Mouse (Mus musculus) embryonic facial prominence, embryonic 12.5 days (tissue): ENCODE measurements around the gene Agtr1b. TPM values are rescaled to one million over a fixed set of nuclear protein-coding genes. Genes with fewer than 3 reads are reported as not detected.

Source experiments
- ATAC-seq: fragments of 200-750 bp; cut with Nextera tagmentation; 2 replicates; pipeline ENCODE4 v1.8.0; 2017; ENCODE audit not compliant: insufficient number of reproducible peaks, insufficient read depth, low FRiP score, low TSS enrichment
- H3K27ac ChIP-seq: fragments of 300-500 bp; sonication (generic); 2 replicates; pipeline ENCODE4 v1.5.1; 2016; ENCODE audit warnings: mild to moderate bottlenecking
- H3K27me3 ChIP-seq: fragments of 300-500 bp; sonication (generic); 2 replicates; pipeline ENCODE4 v1.6.1; 2016; ENCODE audit warnings: mild to moderate bottlenecking, moderate library complexity
- H3K36me3 ChIP-seq: fragments of 300-500 bp; sonication (generic); 2 replicates; pipeline ENCODE4 v1.6.1; 2016; ENCODE audit warnings: mild to moderate bottlenecking
- H3K4me1 ChIP-seq: fragments of 300-500 bp; sonication (generic); 2 replicates; pipeline ENCODE4 v1.6.1; 2016
- H3K4me2 ChIP-seq: fragments of 300-500 bp; sonication (generic); replicated peaks from 2 replicates; pipeline ENCODE4 v1.6.1; 2016; ENCODE audit warnings: mild to moderate bottlenecking, moderate library complexity
- H3K4me3 ChIP-seq: fragments of 300-500 bp; sonication (generic); 2 replicates; pipeline ENCODE4 v1.5.1; 2016; ENCODE audit warnings: mild to moderate bottlenecking
- H3K9ac ChIP-seq: fragments of 300-500 bp; sonication (generic); 2 replicates; pipeline ENCODE4 v1.6.1; 2016; ENCODE audit warnings: mild to moderate bottlenecking, moderate library complexity
- H3K9me3 ChIP-seq: fragments of 300-500 bp; sonication (generic); 2 replicates; pipeline ENCODE4 v1.6.1; 2016; ENCODE audit warnings: mild to moderate bottlenecking, moderate library complexity
- WGBS: fragments of 180-500 bp; shearing (Covaris S2); methylation state at CpG from one replicate; pipeline ENCODE4 v1.1.7; 2016; 5-methylcytosine and 5-hydroxymethylcytosine counted together
- polyA plus RNA-seq: library from polyadenylated mRNA; unstranded; fragments of >200 nt; fragmentation: Nextera tagmentation; extraction: Ambion mirVana; gene quantifications from 2 replicates; pipeline ENCODE4 v1.2.1, GENCODE M21; 2016

Gene Agtr1b
- polyA plus RNA-seq, 1 experiment from 2014 or later: 0.12 TPM

DNA sequence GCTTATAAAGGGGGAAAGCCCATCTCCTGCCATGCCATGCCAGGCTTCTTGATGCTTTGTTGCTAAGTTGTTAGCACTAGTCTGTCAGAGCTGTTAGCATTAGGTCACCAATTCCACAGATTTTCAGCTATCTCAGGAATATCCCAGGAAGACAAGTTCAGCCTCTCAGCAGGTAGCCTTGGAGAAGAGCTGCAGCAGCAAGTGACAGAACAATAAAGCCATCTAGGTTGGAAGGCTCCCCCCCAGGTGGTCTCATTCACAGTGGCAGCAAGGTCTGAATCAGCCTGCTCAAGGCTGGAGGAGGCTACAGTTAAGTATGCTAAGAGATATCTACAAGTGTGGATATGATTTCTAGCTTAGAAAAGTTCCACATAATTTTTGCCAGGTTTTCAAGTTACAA, 75.6 kb downstream of the Agtr1b start:
- Histone ChIP-seq H3K4me2 (no peak overlapping the region), H3K36me3 (no peaks in the 10 kb centered on the region), H3K27me3 (no peaks in the 10 kb centered on the region), H3K4me1 (no peaks in the 10 kb centered on the region), H3K27ac (no peak overlapping the region), H3K9me3 (no peaks in the 10 kb centered on the region), H3K9ac (no peak overlapping the region), H3K4me3 (no peak overlapping the region)
- ATAC-seq: no peak

DNA sequence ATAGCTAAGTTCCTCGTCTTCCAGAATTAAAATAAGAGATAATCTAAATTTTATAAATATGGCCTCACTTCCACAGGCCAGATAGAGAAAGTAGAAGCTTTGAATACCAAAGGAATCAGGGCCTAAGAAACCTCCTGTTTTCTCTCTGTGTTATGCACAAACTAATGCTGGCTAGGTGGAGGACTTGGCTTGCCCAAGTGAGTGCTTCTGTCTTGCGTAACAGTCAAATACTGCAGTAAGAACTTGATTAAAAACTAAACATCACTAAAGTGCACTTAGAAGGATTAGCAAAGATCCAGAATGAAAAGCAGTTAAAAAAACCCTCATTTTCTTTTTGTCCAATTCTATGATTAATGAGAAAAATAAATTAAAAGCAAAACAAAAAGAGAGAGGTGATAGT, 78.2 kb downstream of the Agtr1b start:
- no peak for ATAC-seq
- WGBS: 85% methylated on average over 2 of the region's 2 CpGs

DNA sequence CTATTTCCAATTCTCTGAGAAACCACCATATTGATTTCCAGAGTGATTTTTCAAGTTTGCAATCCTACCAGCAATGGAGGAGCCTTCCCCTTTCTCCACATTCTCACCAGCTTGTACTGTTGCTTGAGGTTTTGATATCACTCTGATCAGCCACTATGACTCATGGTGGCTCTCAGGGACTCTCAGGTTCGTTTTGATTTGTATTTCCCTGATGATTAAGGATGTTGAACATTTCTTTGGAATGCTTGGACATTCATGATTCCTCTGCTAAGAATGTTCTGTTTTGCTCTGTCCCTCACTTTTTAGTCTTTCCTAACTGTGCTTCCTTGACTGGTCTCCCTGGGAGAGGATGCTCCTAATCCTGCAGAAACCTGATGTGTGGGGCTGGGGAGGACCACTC, 85.2 kb downstream of the Agtr1b start:
- Histone ChIP-seq H3K36me3 (no peaks in the 10 kb centered on the region), H3K27ac (no peak overlapping the region), H3K4me2 (no peak overlapping the region), H3K9ac (no peak overlapping the region), H3K4me1 (no peaks in the 10 kb centered on the region), H3K9me3 (no peaks in the 10 kb centered on the region), H3K27me3 (no peaks in the 10 kb centered on the region), H3K4me3 (no peak overlapping the region)
- 48% methylated on average over 1 of the region's 1 CpGs for WGBS
- no peak for ATAC-seq

More for the DNA sequence above, 78.2 kb downstream of the Agtr1b start:
- no peak overlapping the region for H3K27ac ChIP-seq
- H3K27me3 ChIP-seq: no peaks in the 10 kb centered on the region
- H3K4me1 ChIP-seq: no peaks in the 10 kb centered on the region
- H3K9me3 ChIP-seq: no peaks in the 10 kb centered on the region
- no peak overlapping the region for H3K4me2 ChIP-seq
- no peaks in the 10 kb centered on the region for H3K36me3 ChIP-seq
- H3K4me3 ChIP-seq: no peak overlapping the region
- H3K9ac ChIP-seq: no peak overlapping the region

DNA sequence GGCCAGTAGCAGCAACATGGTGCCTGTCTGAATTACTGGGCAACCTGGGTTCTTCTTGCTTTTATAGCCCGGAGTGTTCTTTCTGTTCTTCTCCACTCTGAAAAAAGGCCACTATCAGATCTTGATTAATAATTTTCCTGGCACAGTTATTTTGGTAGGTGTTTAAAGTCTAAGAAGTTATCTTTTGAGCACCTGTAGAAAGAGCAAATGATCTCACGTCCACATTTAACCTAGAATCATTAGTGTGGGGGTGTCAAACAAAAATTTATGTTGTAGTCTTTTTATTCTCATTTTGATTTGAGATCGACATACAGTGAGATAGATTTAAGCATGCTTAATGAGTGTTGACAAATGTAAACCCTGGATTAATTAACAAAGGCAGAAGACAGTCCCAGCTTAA, 91.3 kb downstream of the Agtr1b start, which contains the start of gene Cpb1:
Gene Cpb1 (minus strand): TSS at position 101 of the 400 bp plus-strand sequence.
- WGBS: 86% methylated on average over 3 of the region's 3 CpGs
- no peak for ATAC-seq
- Histone ChIP-seq H3K27me3 (no peaks in the 10 kb centered on the region), H3K27ac (no peak within 1 kb of the TSS), H3K9ac (no peak within 1 kb of the TSS), H3K4me3 (no peak within 1 kb of the TSS), H3K4me1 (no peaks in the 10 kb centered on the region), H3K4me2 (no peak within 1 kb of the TSS), H3K9me3 (no peaks in the 10 kb centered on the region), H3K36me3 (no peaks in the 10 kb centered on the region)

Other genes starting within 250 kb of the Agtr1b start
- 36.6 and 40.1 TPM in 2 replicates for gene Gyg, start 211.9 kb downstream of the Agtr1b start, polyA plus RNA-seq
- gene Cpa3, start 125.0 kb downstream of the Agtr1b start, polyA plus RNA-seq: 2.4 and 2.7 TPM in 2 replicates
- gene Cpb1, start 91.4 kb downstream of the Agtr1b start, polyA plus RNA-seq: not detected in 2 replicates